Mouse (Mus musculus) megakaryocyte, embryonic 14.5 days (primary cell): Measurements from ENCODE around the gene Twist2.

Experiments used
- FLI1 ChIP-seq: IDR thresholded peaks from 2 replicates; pipeline ENCODE4 v1.6.1; 2012; ENCODE audit warnings: low read length, inconsistent platforms, mixed read lengths
- GATA1 ChIP-seq: IDR thresholded peaks from 3 replicates; pipeline ENCODE4 v1.6.1; 2012; ENCODE audit warnings: mixed read lengths, low read length, inconsistent platforms, borderline replicate concordance

- TF ChIP-seq GATA1 (no peak), FLI1 (no peak)
These were observed 20.1 kb upstream of the Twist2 start for GRCm38 (mm10) chr1:91781182-91781581.
